Mouse (Mus musculus): Measurements from ENCODE around the gene Tyrobp. TPM values are rescaled to one million over a fixed set of nuclear protein-coding genes. Genes with fewer than 3 reads are reported as not detected.

Gene Tyrobp
- polyA plus RNA-seq, 1 experiment: 43.0 TPM

DNA sequence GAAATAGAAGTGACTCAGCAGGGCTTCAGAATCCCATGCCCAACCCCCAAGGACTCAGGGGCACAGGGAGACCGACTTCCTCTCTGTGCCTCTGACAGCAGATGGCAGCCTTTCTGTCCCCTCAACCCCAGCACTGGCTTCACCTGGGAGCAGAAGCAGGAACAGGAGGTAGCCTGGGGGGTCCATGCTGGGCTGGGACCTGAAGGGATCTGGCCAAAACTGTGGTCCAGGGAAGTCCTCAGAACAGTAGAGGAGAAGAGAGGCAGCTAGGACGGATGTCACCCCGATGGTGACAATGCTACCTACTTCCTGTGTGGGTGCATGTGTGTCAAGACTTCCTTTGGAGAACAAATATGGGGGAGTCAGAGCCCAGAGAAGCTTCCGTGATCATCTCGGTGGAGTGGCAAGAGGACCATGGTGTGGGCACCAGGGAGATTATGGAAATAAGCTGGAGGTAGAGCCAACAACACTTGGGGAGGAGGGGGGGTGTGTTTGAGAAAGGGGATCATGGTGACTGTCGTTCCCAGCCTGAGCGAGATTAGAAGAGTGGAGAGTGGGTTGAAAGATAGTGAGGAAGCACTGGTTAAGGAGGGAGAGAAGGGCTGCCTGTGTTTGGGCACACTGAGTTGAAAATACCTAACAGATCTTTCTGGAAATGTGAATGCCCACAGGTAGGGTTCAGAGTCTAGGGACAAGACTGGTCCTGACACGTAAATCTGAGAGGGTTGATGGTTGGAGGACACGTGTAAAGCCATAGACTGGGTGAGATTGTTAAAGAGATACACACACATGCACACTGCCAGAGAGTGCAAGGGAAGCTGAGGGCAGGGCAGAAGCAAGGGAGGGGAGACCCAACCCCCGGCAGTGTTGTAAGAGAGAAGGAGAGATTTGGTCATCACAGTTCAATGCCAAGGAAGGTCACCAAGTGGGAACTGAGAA, 6.3 kb downstream of the Tyrobp start, which contains the start of gene Hcst:
Hcst (minus strand) TSS at position 294 of the 939 bp plus-strand sequence.
- Histone ChIP-seq H3K4me1 (ENCODE audit: control insufficient read depth, insufficient read depth, insufficient read length, low read length) (no peaks in the 10 kb centered on the region), H3K4me3 (ENCODE audit: insufficient read depth, low read depth, low read length) (peak within 1 kb of the TSS; percentile 45), H3K27ac (replicated peaks; ENCODE audit: low read depth, low read length) (peak within 1 kb of the TSS; percentile 90)

DNA sequence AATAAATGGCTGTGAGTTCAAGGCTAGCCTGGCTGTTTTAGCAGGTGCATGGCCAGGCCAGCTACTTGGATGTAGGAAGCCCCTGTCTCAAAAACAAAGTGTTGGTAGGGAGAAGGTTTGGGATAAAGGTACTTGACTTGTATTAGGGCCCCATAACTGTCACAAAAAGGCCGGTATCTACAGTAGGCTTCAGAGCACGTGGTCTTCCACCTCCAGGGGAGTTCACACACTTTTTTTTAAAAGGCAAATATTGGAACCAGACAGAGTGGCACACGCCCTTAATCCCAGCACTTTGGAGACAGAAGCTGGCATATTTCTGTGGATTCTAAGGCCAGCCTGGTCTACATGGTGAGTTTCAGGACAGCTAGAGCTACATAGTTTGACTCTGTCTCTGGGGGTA, 7.1 kb downstream of the Tyrobp start:
- H3K4me1 ChIP-seq (ENCODE audit: control insufficient read depth, insufficient read depth, insufficient read length, low read length): no peaks in the 10 kb centered on the region
- H3K4me3 ChIP-seq (ENCODE audit: insufficient read depth, low read depth, low read length): no peak overlapping the region
- H3K27ac ChIP-seq (replicated peaks; ENCODE audit: low read depth, low read length): peak overlapping the region; percentile 28

DNA sequence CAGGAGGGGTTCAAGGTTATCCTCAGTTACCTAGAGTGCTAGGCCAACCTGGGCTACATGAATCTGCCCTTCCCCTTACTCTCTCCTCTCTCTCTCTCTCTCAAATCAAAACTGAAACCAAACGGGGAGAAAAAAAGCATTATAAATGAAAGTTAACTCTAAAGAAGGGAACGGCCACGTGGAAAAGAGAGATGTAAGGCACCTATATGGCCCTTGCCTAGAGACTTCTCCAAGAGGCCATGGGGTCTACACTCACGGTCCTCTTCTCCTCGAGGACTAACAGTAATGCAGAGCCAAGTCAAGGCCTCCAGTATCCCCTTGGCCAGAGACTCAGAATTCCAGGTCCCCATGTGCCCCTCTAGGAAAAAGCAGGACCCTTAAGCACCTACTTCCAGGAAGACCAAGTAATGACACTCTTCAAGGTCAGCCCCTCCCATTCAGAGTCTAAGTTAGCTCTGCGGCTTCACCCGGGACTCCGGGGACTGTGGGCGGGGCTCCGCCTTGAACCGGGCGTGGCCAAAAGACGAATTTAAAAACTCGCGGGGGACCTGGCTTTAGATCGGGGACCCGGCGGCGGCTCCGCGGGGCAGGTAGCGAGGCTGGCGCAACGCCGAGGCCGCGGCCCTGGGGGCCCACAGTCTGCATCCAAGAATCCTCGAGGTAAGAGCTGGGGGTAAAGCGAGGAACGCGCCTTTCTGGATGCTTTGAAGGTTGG, 7.8 kb downstream of the Tyrobp start, which contains the start of gene Nfkbid:
Nfkbid (plus strand) TSS at position 558 of the 715 bp plus-strand sequence.
- Histone ChIP-seq H3K4me1 (ENCODE audit: control insufficient read depth, insufficient read depth, insufficient read length, low read length) (no peaks in the 10 kb centered on the region), H3K4me3 (ENCODE audit: insufficient read depth, low read depth, low read length) (peak within 1 kb of the TSS; percentile 60), H3K27ac (replicated peaks; ENCODE audit: low read depth, low read length) (peak within 1 kb of the TSS; percentile 79)

DNA sequence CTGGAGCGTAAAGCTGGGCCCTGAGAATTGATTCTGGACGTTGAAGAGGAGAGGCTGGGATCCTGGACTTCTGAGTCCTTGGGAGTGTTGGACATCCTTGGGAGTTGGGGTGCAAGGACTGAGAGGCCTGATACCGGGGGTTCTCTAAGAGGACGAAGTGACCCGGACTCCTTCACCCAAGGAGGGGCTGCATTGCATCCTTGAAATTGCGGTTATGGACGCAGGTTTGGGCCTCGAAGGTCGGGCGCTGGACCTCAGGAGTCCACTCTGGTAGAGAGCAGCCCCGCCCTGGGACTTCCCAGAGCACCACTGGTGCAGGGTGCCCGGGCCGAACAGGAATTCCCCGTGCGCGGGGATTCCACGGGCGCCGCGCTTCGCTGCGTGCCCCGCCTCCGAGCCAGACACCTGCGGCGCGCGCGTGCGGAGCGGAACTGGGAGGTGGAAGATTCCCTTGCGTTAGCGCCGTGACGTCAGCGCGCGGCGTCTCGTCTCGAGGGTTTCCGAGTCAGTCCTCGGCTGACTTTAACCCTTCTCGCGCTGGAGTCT, 8.4 kb downstream of the Tyrobp start:
- Histone ChIP-seq H3K4me1 (ENCODE audit: control insufficient read depth, insufficient read depth, insufficient read length, low read length) (no peaks in the 10 kb centered on the region), H3K27ac (replicated peaks; ENCODE audit: low read depth, low read length) (peak overlapping the region; percentile 79), H3K4me3 (ENCODE audit: insufficient read depth, low read depth, low read length) (peak overlapping the region; percentile 60)

DNA sequence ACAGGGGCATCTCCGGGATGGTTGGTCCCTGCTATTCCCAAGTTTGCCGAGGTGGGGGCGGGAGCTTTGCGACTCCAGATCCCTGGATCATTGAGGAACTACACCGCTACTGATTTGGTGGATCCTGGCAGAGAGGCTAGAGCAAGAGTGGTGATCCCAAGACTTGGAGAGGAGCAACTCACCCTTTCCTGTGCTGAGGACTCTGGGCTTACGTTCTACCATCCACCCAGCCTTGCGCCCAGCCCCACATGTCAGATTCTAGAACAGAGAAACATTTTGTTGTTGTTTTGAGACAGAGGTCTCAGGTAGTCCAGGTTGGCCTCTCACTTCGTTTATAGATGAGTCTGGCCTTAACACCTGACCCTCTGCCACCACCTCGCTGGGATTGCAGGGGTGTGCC, 9.0 kb downstream of the Tyrobp start:
- peak overlapping the region; percentile 79 for H3K27ac ChIP-seq (replicated peaks; ENCODE audit: low read depth, low read length)
- no peaks in the 10 kb centered on the region for H3K4me1 ChIP-seq (ENCODE audit: control insufficient read depth, insufficient read depth, insufficient read length, low read length)
- peak overlapping the region; percentile 60 for H3K4me3 ChIP-seq (ENCODE audit: insufficient read depth, low read depth, low read length)

DNA sequence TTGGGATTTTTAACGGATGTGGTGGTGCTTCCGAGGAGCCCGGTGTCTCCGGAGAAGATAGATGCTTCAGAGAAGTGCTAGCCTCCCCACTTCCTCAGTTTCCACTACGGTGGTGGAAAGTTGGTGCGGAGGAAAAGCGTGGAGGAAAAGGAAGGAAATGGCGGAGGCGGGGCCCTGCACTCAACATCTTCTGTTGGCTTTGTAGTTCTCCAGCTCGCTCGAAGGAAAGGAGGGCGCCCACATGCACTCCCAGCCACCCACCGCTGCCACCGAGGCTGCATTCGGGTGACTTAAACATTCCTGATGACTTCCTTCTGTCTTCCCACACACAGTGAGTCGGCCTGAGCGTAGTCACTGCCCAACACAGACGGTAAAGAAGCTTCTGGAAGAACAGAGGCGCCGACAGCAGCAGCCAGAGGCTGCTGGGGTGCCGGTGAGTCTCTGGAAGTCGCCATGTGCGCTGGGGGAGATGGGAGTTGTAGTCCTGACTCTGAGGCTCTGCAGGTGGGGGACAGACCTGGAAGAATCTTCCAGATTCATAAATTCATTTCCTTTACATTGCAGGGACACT, 9.6 kb downstream of the Tyrobp start:
- H3K4me3 ChIP-seq (ENCODE audit: insufficient read depth, low read depth, low read length): peak overlapping the region; percentile 60
- no peaks in the 10 kb centered on the region for H3K4me1 ChIP-seq (ENCODE audit: control insufficient read depth, insufficient read depth, insufficient read length, low read length)
- peak overlapping the region; percentile 79 for H3K27ac ChIP-seq (replicated peaks; ENCODE audit: low read depth, low read length)

DNA sequence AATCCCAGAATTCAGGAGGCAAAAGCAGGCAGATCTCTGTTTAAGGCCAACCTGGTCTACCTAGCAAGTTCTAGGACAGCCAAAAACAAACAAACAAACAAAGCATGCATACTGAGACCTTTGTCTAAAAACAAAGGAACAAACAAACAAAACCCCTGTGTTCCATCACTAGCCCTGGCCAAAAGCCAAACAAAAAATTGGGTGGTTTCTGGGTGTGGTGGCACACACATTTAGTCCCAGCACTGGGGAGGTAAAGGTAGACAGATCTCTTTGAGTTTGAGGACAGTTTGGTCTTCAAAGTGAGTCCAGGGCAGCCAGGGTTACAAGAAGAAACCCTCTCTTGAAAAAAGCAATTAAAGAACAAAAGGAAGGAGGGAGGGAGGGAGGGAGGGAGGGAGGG, 15.8 kb downstream of the Tyrobp start:
- Histone ChIP-seq H3K4me3 (ENCODE audit: insufficient read depth, low read depth, low read length) (no peak overlapping the region), H3K4me1 (ENCODE audit: control insufficient read depth, insufficient read depth, insufficient read length, low read length) (no peaks in the 10 kb centered on the region), H3K27ac (replicated peaks; ENCODE audit: low read depth, low read length) (no peak overlapping the region)

DNA sequence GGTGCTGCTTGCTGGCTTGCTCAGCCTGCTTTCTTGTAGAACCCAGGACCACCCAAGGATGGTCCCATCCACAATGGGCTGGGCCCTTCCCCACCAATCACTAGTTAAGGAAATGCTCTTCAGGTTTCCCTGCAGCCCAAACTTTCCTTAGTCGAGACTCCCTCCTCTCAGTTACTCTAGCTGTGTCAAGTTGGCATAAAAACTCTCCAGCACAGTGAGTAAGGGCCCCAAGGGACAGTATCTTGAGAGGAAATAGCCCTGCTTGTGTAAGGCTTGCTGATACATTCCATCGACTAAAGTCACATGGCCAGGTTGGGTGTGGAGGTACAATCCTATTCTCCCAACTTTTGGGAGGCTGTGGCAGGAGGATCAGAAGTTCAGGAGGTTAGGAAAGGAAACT, 16.6 kb downstream of the Tyrobp start:
- Histone ChIP-seq H3K4me1 (ENCODE audit: control insufficient read depth, insufficient read depth, insufficient read length, low read length) (no peaks in the 10 kb centered on the region), H3K27ac (replicated peaks; ENCODE audit: low read depth, low read length) (no peak overlapping the region), H3K4me3 (ENCODE audit: insufficient read depth, low read depth, low read length) (no peak overlapping the region)

DNA sequence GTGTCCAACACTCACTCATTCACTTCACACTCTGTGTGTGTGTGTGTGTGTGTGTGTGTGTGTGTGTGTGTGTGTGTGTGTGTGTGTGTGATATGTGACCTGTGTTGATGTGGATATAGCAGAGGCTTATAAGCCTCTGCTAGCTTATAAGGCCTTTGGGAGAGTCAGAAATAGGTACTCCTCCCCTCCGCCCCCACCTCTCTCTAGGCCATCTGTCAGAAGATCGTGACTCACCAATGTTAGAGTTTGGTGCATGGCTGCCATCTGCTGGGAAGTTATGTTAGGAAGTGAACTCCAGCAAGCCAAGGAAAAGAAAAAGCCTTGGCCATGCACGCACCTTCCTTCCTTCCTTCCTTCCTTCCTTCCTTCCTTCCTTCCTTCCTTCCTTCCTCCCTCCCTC, 18.2 kb downstream of the Tyrobp start:
- Histone ChIP-seq H3K27ac (replicated peaks; ENCODE audit: low read depth, low read length) (no peak overlapping the region), H3K4me3 (ENCODE audit: insufficient read depth, low read depth, low read length) (no peak overlapping the region), H3K4me1 (ENCODE audit: control insufficient read depth, insufficient read depth, insufficient read length, low read length) (no peaks in the 10 kb centered on the region)

DNA sequence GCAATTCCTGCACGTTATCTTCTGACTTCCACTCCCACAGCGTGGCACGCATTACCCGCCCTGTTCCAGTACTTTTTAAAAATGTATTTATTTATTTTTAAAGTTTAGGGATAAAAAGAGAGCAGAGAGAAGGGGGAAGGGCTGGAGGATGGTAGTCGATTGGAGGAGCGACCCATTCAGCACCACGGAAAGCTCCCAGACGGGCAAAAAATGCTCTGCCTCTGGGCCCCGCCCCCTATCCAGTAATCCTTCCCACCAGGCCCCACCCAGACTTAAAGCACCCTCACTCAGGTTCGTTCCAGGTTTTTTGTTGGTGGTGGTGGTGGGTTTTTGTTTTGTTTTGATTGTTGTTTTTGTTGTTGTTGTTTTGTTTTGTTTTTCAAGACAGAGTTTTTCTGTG, 20.7 kb downstream of the Tyrobp start:
- Histone ChIP-seq H3K4me1 (ENCODE audit: control insufficient read depth, insufficient read depth, insufficient read length, low read length) (no peaks in the 10 kb centered on the region), H3K4me3 (ENCODE audit: insufficient read depth, low read depth, low read length) (no peak overlapping the region), H3K27ac (replicated peaks; ENCODE audit: low read depth, low read length) (no peak overlapping the region)

DNA sequence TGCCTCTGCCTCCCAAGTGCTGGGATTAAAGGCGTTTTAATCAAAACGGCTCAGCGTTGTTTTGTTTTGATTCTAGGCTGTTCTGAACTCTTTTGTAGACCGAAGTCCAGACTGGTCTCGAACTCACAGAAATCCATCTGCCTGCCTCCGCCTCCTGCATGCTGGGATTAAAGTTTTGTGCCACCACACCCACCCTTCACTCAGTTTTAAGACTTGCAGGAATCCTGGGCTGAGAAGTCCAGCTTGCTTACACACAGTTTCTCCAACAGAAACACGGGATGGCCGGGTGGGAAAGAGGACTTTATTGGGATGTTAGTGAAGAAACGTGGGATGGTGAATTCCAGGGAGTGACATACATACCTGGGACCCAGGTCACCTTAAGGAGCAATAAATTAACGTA, 21.1 kb downstream of the Tyrobp start:
- Histone ChIP-seq H3K4me1 (ENCODE audit: control insufficient read depth, insufficient read depth, insufficient read length, low read length) (no peaks in the 10 kb centered on the region), H3K27ac (replicated peaks; ENCODE audit: low read depth, low read length) (no peak overlapping the region), H3K4me3 (ENCODE audit: insufficient read depth, low read depth, low read length) (no peak overlapping the region)

DNA sequence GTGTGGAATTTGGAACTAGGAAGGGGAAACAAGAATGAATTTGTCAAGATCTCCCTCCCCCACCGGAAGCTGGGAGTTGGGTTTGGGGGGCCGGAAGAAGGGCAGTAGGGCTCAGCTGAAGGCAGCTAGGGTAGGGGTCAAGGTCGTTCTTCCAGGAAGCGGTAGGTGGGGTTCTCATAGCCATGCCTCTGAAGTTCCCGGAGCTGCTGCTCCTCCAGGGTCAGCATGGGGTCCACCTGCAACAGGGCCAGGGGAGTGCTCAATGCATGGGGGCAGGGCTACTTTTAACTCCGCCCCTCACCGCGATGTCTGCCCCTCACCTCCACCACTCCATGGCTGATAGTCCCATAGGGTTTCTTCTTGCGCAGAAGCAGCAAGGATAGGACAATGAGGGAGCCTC, 21.6 kb downstream of the Tyrobp start:
- Histone ChIP-seq H3K27ac (replicated peaks; ENCODE audit: low read depth, low read length) (no peak overlapping the region), H3K4me1 (ENCODE audit: control insufficient read depth, insufficient read depth, insufficient read length, low read length) (no peaks in the 10 kb centered on the region), H3K4me3 (ENCODE audit: insufficient read depth, low read depth, low read length) (no peak overlapping the region)

DNA sequence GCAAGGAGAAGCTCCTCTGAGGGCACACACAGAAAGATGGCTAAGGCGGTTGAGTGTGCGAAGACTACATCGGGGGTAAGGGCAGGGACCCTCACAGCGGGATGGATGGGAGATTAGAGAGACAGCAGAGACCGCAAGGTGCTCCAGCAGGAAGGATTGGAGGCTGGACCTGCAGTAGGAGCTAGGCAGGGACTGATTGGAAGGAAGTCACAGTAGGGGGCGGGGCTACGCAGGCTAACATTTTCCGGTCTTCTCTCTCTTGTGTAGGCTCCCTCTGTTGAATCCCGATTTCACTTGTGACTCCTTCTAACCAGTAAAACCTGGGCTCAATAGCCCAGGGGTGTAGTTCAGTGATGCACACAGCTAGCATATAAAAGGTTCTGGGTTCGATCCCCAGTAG, 23.3 kb downstream of the Tyrobp start:
- H3K4me1 ChIP-seq (ENCODE audit: control insufficient read depth, insufficient read depth, insufficient read length, low read length): no peaks in the 10 kb centered on the region

DNA sequence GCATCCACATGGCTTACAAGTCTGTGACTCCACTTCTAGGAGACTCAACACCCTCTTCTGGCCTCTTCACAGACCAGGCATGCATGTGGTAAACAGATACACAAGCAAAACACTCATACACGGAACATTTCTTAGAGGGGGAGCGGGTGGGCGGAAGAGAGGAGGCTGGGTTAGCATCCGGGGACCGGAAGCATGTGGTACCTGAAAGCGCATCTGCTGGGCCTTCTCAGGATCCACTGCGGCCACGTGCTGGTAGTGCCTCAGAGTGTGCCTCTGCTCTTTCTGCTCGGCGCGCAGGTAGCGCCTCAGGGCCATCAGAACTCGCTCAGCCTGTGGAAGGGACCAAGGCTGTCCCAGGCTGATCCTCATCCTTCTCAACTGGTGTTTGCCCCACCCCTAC, 26.2 kb downstream of the Tyrobp start:
- Histone ChIP-seq H3K4me3 (ENCODE audit: insufficient read depth, low read depth, low read length) (no peak overlapping the region), H3K27ac (replicated peaks; ENCODE audit: low read depth, low read length) (no peak overlapping the region), H3K4me1 (ENCODE audit: control insufficient read depth, insufficient read depth, insufficient read length, low read length) (no peaks in the 10 kb centered on the region)

More for the DNA sequence above, 23.3 kb downstream of the Tyrobp start:
- Histone ChIP-seq H3K27ac (replicated peaks; ENCODE audit: low read depth, low read length) (no peak overlapping the region), H3K4me3 (ENCODE audit: insufficient read depth, low read depth, low read length) (no peak overlapping the region)

DNA sequence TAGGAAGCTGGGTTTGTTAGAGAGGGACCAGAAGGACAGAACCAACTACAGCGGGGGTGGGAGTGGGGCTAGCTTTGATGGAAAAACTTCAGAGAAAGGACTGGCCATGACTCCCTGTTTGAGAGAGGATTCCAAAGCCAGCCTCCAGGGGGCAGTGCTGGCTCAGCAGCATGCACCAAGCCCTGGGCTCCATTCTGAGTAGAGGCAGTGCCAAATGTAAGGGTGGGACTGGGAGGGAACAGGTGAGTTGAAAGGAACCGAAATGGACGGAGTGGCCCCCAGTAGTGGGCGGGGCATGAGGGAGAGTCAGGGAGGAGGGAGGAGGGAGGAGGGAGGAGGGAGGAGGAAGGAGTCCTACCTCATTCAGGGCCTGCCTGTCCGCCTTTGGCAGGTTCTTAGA, 27.1 kb downstream of the Tyrobp start:
- Histone ChIP-seq H3K4me3 (ENCODE audit: insufficient read depth, low read depth, low read length) (no peak overlapping the region), H3K27ac (replicated peaks; ENCODE audit: low read depth, low read length) (no peak overlapping the region), H3K4me1 (ENCODE audit: control insufficient read depth, insufficient read depth, insufficient read length, low read length) (no peaks in the 10 kb centered on the region)

Measured in brown adipose tissue, adult 24 weeks (tissue).